Mouse (Mus musculus) left cerebral cortex, adult 9 months (tissue): ENCODE measurements around the gene Mlec.
A peak's percentile ranks its signal among the peaks of the same experiment; 100 is the strongest.
"Not testable (repeated sequence)": the region's sequence is repeated elsewhere in the genome, so short reads cannot be mapped to it uniquely, and the experiment has no call there.

Experiments
- DNase-seq, 2 experiments: peaks; one replicate each; pipeline ENCODE4 v3.0.0; 2022; ENCODE audit warnings: low spot score in 2 of 2

Gene Mlec

DNA sequence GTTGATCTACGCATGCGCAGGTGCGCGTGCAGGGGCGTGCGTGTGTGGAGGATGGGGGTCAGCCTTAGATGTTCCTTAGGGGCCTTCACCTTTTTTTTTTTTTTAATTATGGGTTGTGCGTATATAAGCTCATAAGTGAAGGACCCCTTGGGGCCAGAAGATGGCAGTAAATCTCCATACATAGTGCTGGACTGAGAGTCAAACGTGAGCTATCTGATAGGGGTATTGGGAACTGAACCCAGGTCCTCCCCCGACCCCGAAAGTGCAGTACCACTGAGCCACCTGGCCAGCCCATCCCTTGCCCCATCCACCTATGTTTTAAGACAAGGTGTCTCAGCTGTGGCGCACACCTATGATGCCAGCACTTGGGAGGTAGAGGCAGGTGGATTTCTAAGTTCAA, 21.6 kb upstream of the Mlec start:
- no peak for DNase-seq

DNA sequence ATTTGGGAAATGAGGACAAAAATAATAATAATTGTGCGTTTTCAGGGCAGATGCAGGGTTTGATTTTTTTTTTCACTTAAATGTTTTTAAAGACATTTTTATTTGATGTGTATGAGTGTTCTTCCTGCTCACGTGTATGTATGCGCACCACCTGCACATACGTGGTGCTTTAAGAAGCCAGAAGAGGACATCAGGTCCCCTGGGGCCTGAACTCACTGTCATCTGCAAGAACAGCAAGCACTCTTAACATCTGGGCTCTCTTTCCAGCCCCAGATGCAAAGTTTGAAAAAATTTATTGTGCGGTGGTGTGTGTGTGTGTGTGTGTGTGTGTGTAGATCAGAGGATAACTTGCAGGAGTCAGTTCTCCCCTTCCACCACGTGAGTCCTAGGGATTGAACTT, 19.9 kb upstream of the Mlec start:
- no peak for DNase-seq

DNA sequence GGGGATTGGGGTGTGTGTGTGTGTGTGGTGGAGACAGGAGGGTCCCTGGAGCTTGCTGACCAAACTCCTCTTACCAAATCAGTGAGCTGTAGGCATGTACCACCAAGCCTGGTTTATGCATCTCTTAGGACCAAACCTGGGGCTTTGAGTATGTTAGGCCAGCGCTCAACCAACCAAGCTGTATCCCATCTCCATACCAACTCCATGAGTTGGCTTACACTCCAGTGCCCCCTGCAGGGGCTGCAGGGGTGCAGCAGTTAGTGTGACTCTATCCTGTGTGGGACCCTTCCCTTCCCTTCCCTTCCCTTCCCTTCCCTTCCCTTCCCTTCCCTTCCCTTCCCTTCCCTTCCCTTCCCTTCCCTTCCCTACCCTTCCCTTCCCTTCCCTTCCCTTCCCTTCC, 16.6 kb upstream of the Mlec start:
- DNase-seq: no peak

DNA sequence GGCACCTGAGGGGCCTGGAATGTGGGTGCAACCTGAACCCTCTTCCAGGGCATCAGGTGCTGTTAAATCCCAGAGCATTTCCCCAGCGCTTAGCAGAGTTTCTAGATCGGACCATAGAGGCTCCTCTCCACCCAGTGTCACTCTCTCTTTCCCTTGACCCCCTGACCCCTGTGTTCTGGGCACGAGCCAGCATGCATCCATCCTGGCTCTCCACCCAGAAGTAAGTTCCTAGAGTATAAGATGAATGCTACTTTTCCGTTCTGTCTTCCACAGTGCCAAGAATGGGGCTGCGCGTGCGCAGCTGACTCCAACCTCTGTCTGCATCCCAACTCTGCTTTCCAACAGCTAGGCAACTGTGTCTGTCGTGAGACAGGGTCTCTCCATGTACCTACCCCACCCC, 12.2 kb upstream of the Mlec start:
- DNase-seq: no peak

DNA sequence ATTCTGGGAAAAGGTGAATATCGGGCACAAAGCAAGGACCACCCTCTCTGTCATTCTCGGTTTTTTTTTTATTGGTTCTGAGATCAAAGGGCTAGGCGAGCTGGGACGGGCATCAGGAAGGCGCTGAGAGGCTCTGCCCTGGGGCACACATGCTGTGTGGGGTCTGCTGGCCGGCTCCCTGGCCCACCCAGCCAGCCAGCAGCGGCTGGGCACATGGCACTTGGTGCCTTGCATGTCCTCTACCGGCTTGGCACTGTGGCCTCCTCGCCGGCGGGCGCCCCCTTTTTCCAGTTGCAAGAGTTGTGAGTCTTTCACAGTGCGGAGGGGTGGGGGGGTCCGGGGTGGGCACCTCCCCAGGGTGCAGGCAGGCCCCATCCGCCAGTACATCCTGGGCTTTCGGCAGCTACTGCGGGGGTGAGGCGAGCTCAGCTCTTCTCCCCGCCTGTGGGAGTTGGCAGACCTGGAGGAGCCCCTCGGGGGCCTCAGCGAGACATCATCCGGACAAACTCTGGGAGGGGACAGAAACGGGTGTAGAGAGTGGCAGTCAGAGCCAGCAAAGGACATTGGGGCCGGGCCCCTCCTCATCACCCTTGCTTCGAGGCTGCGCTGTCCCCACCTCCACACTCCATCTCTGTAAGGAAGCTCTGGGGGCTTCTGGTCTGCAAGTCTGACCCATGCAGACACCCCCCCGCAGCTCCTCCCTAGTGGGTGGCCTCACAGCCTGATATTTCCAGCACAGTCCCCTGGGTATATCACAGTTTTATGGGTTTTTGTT, 10.8 kb upstream of the Mlec start:
- no peak for DNase-seq

DNA sequence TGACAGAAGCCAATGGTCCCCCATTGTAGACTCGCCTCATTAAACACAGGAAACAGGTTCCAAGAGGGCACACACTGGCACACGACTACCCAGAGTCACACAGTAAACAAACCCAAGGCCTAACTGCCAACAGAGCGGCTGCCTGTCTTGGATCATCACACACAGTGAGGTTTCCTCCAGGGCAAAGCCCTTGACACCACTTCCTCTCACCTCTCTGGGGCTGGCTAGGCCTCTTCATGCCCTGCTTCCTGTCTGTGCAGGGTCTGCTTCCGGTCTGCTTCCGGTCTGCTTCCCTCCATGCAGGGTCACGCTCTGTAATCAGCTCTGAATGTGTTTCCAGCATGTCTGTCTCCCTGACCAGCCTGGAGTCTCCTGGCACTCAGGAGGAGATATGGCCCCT, 9.4 kb upstream of the Mlec start:
- no peak for DNase-seq

DNA sequence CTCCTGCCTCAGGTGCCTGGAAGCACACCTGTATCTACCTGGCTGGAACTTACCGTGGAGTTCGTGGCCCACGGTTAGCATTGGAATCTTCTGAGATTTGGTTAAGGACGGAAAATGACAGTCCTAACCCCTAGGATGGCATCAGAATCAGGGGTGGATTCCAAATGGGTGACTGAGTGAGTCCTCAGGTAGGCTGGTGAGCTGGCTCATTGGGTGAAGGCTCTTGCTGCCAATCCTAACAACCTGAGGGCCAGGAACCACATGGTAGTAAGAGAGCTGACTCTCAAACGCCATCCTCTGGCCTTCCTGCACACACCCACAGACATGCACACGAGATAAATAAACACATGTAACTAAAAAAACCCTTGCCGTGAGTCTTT, 8.8 kb upstream of the Mlec start:
- no peak for DNase-seq

DNA sequence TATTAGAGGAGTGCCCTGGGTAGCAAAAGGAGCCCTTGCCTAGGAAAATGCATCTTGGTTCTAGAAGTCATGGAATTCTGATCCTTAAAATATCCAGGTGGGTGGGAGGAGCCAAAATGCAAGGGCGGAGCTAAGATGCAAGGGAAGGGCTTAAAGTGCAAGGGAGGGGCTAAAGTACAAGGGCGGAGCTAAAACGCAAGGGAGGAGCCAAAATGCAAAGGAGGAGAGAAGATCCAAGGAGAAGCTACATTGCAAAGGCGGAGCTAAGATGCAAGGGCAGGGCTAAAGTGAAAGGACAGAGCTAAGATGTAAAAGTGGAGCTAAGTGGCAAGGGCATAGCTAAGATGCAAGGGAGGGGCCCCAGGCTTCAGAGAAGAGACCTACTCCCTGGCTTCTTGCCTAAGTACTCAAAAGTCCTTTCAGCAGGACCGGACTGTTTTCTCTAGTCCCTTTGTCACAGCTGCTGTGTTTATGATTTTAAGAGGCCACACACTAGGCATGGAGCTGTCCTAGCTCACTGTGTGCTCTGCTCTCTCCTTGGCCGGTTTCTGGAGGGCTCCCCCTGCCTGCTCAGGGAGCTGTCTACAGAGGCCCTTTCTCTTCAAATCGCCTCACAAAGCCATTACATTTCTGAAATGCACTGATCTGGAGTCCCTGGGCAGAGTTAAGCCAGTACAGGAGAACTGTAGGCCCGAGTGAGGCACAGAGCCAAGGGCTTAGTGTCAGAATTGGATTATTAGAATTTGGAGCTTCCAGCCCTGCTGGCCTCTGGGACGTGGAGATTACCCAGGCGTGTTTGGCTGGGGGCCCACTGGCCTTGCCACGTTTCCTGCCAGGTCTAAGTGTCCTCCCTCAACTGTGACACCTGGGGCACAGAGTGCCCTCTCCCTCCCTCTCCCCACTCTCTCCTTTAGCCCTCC, 8.2 kb upstream of the Mlec start:
- no peak for DNase-seq

DNA sequence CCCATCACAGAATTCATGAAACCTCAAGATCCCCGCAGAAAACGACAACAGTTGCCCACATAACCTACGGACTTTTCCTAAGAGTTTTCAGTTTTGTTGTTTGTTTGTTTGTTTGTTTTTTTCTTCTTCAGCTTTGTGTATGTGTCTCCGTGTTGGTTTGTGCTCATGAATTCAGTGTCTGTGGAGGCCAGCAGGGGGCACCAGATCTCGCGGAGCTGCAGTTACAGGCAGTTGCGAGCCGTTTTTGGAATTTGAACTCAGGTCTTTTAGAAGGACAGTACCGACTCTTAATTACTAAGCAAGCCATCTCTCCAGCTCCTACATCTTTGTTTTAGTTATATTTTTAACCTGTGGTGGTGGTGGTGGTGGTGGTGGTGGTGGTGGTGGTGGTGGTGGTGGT, 7.4 kb upstream of the Mlec start:
- no peak for DNase-seq

DNA sequence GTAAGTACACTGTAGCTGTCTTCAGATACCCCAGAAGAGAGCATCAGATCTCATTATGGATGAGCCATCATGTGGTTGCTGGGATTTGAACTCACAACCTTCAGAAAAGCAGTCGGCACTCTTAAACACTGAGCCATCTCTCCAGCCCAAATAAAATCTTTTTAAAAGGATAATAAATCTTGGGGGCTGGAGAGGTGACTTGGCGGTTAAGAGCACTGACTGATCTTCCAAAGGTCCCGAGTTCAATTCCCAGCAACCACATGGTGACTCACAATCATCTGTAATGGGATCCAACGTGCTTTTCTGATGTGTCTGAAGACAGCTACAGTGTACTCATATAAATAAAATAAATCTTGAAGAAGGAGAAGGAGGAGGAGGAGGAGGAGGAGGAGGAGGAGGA, 6.5 kb upstream of the Mlec start:
- DNase-seq: not testable (repeated sequence)

DNA sequence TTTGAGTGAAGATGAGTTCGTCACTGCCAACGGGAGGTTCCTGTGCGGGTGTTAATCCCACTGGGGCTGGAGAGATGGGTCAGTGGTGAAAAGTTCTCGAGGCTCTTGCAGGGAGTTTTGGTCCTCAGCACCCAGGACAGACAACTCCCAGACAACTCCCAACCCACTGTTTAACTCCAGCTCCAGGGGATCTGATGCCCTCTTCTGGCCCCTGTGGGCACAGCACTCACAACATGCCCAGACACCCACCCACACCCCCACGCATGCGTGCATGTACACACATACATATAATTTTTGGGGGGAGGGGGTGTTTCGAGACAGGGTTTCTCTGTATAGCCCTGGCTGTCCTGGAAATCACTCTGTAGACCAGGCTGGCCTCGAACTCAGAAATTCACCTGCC, 5.6 kb upstream of the Mlec start:
- peak in 1 of 2 experiments; percentile 76 for DNase-seq

DNA sequence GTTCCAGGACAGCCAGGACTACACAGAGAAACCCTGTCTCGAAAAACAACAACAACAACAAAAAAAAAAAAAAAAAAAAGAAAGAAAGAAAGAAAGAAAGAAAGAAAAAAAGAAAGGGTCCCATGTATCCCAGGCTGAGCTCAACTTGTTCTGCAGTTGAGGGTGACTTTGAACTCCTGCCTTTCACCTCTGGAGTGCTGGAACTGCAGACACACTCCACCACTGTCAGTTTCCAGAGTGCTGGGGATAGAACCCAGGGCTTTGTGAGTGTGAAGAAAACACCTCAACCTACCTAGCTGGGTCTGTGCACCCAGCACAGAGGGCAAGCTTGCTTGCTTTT, 3.9 kb upstream of the Mlec start:
- not testable (repeated sequence) for DNase-seq

DNA sequence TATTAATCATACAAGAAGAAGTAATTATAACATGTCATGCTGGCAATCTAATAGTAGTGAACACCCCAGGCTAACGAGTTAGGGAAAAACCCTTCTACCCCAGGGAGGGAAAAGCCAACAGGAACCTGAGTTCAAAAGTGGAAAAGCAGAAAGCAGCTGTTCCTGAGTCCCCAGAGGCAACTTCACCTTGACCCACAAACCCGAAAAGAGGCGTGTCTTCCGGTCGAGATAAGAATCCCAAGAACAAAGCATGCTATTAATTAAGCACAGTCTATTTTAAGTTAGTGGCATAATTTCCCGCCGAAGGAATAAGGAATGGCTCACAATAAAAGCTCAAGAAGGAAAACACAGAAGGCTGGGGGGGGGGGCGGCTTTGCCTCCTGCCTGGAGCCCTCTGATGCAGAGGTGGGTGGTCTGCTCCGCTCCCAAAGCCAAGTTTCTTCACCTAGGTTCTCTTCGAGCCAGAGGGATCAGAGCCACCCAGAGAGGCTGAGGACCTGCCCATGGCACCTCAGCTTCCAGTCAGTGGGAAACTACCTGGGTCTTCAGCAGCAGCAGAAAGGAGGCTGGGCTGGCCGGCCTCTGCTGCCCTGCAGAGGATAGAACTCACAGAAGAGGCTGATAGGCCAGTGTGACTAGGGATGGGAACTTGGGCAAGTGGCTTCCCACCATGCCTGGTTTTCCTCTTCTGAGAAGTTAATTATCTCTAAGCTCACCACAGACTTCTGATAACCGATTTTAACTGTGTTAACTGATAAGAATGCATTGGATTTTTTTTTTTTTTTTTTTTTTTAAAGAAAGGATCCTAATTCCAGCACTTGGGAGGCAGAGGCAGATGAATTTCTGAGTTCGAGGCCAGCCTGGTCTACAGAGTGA, 3.3 kb upstream of the Mlec start:
- DNase-seq: no peak

DNA sequence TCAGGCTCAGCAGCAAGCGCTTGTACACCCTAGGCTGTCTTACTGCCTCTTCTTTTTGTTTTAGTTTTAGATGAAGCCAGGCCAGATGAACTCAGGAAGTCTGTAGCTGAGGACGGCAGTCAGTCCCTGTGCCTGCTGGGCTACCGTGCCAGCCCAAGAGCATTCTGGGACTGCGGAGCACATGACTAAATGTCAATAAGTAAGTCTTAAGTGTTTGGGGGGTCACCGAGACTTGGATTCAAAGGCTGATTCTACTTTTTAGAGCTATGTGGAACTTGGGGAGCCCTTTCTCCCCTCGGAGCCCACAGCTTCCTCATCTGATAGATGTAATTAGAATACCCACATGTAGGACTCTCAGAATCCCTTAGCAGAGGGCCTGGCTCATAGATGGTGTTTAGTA, 2.7 kb upstream of the Mlec start:
- no peak for DNase-seq

DNA sequence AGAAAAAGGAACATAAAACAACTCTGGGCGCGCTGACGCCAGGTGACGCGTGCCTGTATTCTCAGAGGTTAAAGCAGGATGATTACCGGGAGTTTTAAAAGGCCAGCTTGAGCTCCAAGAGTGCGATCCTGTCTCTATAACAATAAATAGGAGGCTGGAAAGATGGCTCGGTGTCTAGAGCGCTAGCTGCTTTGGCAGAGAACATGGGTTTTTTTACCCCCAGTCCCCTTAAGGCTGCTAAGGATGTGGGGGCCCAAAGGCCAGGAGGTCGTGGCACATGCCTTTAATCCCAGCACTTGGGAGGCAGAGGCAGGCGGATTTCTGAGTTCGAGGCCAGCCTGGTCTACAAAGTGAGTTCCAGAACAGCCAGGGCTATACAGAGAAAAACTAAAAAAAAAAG, 1.2 kb upstream of the Mlec start:
- DNase-seq: no peak

DNA sequence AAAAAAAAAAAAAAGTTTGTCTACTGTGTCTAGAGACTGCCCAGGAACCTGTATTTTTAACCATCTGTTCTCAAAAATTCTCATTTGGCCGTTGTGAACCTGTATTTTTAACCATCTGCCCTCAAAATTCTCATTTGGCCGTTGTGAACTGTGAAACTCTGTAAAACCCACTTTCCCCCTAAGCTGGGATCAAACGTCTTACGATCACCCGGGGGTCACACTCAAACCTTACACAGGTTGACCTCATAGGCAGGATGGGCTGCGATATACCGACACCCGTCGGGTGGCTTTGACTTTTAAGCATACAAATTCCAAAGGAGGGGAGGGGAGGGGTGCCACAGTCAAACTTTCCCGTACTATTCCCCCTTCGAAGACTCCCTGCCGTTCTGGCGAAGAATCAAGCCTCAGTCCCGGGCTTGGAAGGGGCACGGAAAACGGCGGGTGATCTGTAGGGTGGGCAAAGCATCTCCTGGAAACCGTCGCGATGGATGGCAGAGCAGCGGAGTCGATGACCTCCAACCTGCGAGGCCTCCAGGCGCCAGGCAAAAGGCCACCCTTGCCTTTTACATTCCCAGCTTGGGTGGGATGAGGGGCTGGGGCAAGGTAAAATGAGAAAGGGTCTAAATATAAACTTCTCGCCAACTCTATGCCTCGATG, 918 bp downstream of the Mlec start:
- no peak for DNase-seq

DNA sequence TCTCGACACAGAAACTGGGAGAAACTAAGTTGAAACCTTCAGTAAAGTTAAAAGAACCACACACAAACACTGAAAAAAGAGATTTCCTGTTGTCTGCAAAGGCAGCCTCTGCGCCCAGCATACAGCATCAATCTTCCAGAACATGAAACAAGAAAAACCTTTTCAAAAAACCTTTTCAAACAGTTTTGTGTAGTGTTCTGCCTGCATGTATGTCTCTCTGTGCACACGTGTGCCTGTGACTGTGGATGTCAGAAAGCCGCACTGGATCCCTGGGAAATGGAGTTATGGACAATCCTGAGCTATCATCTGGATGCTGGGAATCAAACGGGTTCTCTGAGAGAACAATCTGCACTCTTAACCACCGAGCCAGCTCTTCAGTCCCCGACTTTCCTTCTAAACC, 1.6 kb downstream of the Mlec start:
- DNase-seq: no peak

DNA sequence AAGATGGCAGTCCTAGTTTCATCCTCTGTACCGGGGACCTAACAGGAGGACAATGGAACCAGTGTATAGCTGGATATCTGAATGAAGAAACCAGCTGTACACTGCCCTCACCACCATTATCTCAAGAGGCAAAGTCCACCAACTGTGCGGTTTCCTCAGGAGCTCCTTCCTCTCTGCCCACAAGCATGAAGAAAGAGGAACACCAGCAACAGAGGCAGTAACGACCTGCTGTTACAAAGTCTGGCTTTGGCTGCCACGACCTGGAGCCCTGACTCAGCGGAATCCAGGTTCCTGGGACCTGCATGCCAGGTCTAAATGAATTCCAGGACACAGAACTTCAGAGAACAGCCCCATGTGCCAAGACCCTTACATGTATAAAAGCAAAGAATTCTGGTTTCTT, 2.1 kb downstream of the Mlec start:
- DNase-seq: no peak

DNA sequence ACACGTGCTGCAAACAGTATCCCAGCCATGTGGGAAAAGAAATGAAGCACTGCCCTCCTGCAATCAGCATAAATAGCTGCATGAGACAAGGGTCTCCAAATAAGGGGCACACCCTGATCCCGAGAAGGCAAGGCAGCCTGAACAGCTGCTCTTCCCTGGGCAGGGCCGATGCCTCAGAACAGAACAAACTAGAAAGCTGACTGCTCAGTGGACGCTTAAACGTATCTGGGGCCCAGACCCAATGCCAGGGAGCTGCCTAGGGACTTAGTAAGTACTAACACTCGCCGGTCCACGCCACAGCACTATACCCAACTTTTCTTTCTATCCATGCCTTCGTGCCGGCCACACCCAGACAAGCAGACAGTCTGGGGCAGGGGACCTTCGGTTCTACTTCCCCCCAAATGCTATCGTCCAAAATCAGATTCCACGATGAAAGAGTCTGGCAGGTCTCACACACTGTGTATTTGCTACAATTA, 2.8 kb downstream of the Mlec start:
- no peak for DNase-seq

DNA sequence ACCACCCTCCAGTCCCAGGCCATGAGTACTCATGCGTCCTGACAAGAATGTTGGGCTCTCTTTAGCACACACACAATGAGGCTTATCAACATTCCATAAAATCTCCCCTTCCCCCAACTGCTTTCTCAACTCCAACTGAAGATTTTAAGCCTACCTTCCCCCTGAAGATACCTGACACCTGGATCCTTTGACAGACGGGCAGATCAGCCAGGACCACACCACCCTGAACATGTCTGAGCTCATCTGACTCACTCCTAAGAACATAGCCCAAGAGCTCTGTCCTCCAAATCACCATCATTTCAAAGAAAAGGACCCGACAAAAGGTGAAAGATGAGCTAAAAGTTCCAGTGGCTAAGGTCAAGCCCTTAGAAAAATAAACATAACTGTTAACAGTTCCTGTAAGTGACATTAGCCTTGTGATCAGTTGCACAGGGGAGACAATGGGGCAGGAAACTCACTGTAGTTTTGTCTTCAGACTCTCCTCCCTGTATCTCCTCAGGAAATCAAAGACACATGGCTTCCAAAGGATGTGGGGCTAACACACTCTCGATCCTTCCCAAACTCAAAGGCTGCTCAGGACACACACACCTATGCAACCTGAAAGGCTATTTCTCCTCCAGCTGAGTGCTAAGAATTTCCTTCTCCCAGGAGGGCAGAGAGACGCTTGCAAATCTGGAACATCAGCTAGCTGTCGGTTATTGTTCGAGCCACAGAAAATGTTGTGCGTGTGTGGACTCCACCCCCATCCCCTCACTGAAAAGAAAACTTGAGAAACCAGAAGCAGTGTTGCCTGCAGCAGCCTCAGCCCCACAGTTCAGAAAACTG, 5.6 kb downstream of the Mlec start:
- no peak for DNase-seq

DNA sequence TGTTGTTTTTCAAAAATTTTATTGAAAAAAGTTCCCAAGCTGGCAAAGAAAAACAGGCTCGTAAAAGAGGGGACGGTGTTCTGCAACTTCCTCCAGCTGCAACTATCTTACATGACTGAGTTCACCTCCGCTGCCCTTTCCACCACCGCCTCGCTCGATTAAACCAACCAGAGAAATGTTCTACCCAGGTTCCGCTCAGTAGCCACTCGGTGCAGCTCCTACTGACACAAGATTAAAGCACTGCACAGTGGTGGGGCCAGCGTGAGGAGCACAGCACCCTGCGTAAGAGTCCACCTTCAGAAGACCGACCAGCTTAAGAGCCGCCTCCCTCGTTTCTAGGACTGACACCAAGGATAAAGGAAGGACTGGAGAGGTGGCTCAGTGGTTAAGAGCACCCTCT, 6.5 kb downstream of the Mlec start:
- no peak for DNase-seq
